Comparison of ENCODE assay signal across 10 mouse cellular contexts in genomic region chr12:103567129-103567528, GRCm38 (mm10). TPM values are rescaled to one million over a fixed set of nuclear protein-coding genes. Genes with fewer than 3 reads are reported as not detected.
DNase-seq lines count a peak whose midpoint lies in the region; TF ChIP-seq lines count a peak whose summit lies in the region.
"Had no signal": no experiment of that assay in that cellular context is flagged by ENCODE, and none has a peak within 500 bp of the region (broad histone marks: within the 10 kb centered on the region; RNA-seq: fewer than 3 reads in every experiment).

No protein-coding gene starts in this region.

- TF ChIP-seq POLR2A in liver, adult 2 months (IDR thresholded peaks at IDR 0.05; ENCODE audit: extremely low read depth, insufficient read depth, low read length) = no peak

- no peaks in the 10 kb centered on the region for H3K36me3 ChIP-seq in liver, adult 2 months (ENCODE audit: control insufficient read depth, insufficient read depth, low read length)

- intact Hi-C loops in gastrocnemius, postnatal 36 days (cut with DNase I) = no loop called here

- no peak overlapping the region for H3K9ac ChIP-seq in liver, adult 2 months (ENCODE audit: low read depth, low read length)

- peak; percentile 18 for DNase-seq in gastrocnemius, adult 18-20 months (ENCODE audit: low spot score)
- no peak for DNase-seq in gastrocnemius, postnatal 36 days
- peak; percentile 42 for DNase-seq in liver, adult 2 months (ENCODE audit: extremely low read depth, low read depth, low spot score)
- DNase-seq in liver = no peak
- peak; percentile 22 to 51 for DNase-seq in adrenal gland, postnatal 36 days
- DNase-seq in lung, postnatal 25 days (ENCODE audit: low spot score) = peak; percentile 35
- DNase-seq in thymus, postnatal 0 days (ENCODE audit: low spot score) = no peak
- DNase-seq: cerebellum, adult 9-11 months; right cerebral cortex, postnatal 4 days; thymus, postnatal 36 days had no signal

- no peaks in the 10 kb centered on the region for H3K27me3 ChIP-seq in liver, adult 2 months (ENCODE audit: control insufficient read depth, insufficient read depth, low read length)

- H3K4me3 ChIP-seq in liver, adult 2 months (ENCODE audit: insufficient read depth, low read depth, low read length) = no peak overlapping the region

- 46% methylated on average over 3 of the region's 3 CpGs for WGBS in liver, adult 2 months

- no peaks in the 10 kb centered on the region for H3K79me2 ChIP-seq in liver, adult 2 months (ENCODE audit: control insufficient read depth, insufficient read depth, low read length)

- no peak overlapping the region for H3K27ac ChIP-seq in liver, adult 2 months (replicated peaks; ENCODE audit: insufficient read depth, low read depth, low read length)

- H3K4me1 ChIP-seq in liver, adult 2 months (ENCODE audit: control insufficient read depth, insufficient read depth, low read length) = no peaks in the 10 kb centered on the region

- peak; percentile 29; the same call in 1 of the 2 replicates for TF ChIP-seq CTCF in liver, adult 2 months (IDR thresholded peaks at IDR 0.05; ENCODE audit: low read depth, low read length)

RNA-seq across cellular contexts. Expression of gene Ppp4r4, which starts 35.0 kb away (rescaled TPM):
- under 1 TPM; 0.21 to 0.71 TPM for total RNA-seq in gastrocnemius, adult 18-20 months (2021)
- under 1 TPM; 0.15 to 0.25 TPM for total RNA-seq in gastrocnemius, postnatal 36 days (2021)
- total RNA-seq in liver, adult 2 months (2014; rRNA removed) = 5.8 and 6.5 TPM in 2 replicates
- polyA plus RNA-seq in liver, adult 2 months (2012; rRNA removed) = 1.3 and 1.8 TPM in 2 replicates
- 1 to 10 TPM; 4.0 to 4.4 TPM for total RNA-seq in adrenal gland, postnatal 36 days (2021)
- polyA plus RNA-seq in thymus, postnatal 0 days (2015; fragmentation: Nextera tagmentation; extraction: Ambion mirVana) = 0.40 and 0.44 TPM in 2 replicates

Comparison
In these comparisons a context has a peak if more than half of its experiments do, and no peak if none do; other contexts are left out.
1. DNase-seq: peak in gastrocnemius, adult 18-20 months (single experiment), liver, adult 2 months (single experiment), adrenal gland, postnatal 36 days (2 of 2) and lung, postnatal 25 days (single experiment); none in gastrocnemius, postnatal 36 days (0 of 2), liver (single experiment) and thymus, postnatal 0 days (single experiment).